Mouse (Mus musculus): ENCODE results near the gene Mtln. TPM values are rescaled to one million over a fixed set of nuclear protein-coding genes. Genes with fewer than 3 reads are reported as not detected.

Mtln gene
- total RNA-seq, 2 experiments from 2014 or later, result 54.5 to 57.6 TPM

- DNase-seq, result no peak
These were observed 40.3 kb downstream of the Mtln start for GRCm38 (mm10) chr2:127751849-127752610.

- DNase-seq, result no peak
These were observed 42.9 kb downstream of the Mtln start for GRCm38 (mm10) chr2:127749376-127749775.

- no peak for DNase-seq
These were observed 44.0 kb downstream of the Mtln start for GRCm38 (mm10) chr2:127748316-127748715.

GRCm38 (mm10) chr2:127742637-127743036 lies 49.7 kb downstream of the Mtln start:
- DNase-seq, result no peak

Other genes starting within 250 kb of the Mtln start
- 1 to 10 TPM; 7.4 to 8.8 TPM for gene Zfp661, start 205.4 kb downstream of the Mtln start, total RNA-seq (2021)
- gene Mrps5, start 205.3 kb downstream of the Mtln start, total RNA-seq (2021), result 10 to 100 TPM; 89.1 to 99.2 TPM
- 100 to 1,000 TPM; 148 to 160 TPM for gene Mal, start 135.8 kb downstream of the Mtln start, total RNA-seq (2021)
- under 1 TPM; 0.45 to 0.86 TPM for gene Mall, start 62.6 kb downstream of the Mtln start, total RNA-seq (2021)
- gene Nphp1, start 3.6 kb downstream of the Mtln start, total RNA-seq (2021), result 10 to 100 TPM; 18.3 to 21.0 TPM
- gene Bub1, start 39.4 kb upstream of the Mtln start, total RNA-seq (2021), result under 1 TPM; 0.37 to 0.38 TPM
- not detected for gene Acoxl, start 46.4 kb upstream of the Mtln start, total RNA-seq (2021)